Mouse (Mus musculus): ENCODE measurements at regions not wholly inside any gene's neighbourhood (a gene's known extent, or its start where the extent isn't known, plus 50 kb on each side); places are given as distances from the start of the nearest gene placed in this dataset.
A peak's percentile ranks its signal among the peaks of the same experiment; 100 is the strongest.

DNA sequence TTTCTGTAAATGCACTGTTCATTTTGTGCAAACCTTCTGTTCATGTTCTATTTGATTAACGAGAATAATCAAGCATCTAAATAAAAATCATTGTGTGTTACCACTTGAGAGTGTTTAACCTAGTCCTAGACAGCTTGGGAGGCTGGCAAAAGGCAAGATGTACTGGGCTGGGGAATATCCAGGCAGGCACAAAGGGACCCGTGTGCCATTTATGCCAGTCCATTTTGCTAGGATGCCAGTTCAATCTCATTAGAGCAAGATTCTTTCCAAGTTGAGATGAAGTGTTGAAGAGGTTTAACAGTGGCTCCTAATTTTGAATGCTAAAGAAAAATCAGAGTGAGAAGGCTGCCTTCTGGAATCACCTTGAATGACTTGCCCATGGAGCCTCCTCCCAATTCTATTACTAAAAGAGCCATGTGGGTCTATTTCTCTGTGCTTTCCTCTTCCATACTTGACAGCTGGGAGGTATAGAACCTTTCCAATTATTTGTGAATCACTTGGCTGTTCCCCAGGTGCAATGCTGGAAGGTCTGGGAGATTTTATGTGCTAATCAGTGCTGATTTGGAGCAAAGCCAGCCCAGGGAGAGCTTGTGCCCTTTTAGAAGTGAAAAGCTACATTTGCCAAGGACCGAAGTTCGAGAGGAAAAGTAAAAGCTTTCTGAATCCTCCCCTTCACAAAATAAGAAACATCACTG lies 618.9 kb upstream of the Agtr1b start:
- Histone ChIP-seq H3K9ac (replicated peaks; ENCODE audit: low read depth, low read length) (no peak overlapping the region), H3K27ac (ENCODE audit: low read depth, low read length) (peak overlapping the region; percentile 11; the same call in 1 of the 2 replicates), H3K9me3 (ENCODE audit: control insufficient read depth, low read length) (no peaks in the 10 kb centered on the region), H3K4me2 (ENCODE audit: low read depth, low read length) (peak overlapping the region; percentile 15; the same call in 1 of the 2 replicates), H3K4me3 (ENCODE audit: low read depth, low read length) (no peak overlapping the region), H3K36me3 (ENCODE audit: control insufficient read depth, insufficient read depth, low read length) (no peaks in the 10 kb centered on the region), H3K27me3 (ENCODE audit: control insufficient read depth, insufficient read depth, low read length) (no peaks in the 10 kb centered on the region), H3K4me1 (ENCODE audit: control insufficient read depth, insufficient read depth, low read length) (peaks cover 8% of the 10 kb centered on the region; the same call in 1 of the 2 replicates)
- WGBS, result 41% methylated on average over 4 of the region's 4 CpGs
- peak; percentile 79; the same call in 1 of the 2 replicates for ATAC-seq (ENCODE audit: low read depth)

DNA sequence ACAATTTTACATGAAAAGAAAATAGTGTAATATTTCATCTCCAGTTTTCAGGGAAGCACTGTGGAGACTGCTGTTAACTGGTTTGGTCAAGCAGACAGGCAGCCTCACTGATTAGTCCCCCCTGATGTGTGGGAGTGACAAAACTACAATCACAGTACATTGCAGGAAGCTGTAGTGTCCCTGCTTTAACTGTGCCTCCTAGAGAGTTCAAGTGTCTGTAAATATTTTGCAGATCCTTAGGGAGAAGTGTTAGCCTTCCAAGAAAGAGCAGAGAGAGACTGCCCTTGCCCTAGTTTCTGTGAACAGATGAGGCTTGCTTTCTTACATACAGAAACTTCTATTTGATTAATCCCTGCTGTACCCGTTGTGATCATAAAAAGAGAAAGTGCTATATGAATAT lies 617.2 kb upstream of the Agtr1b start:
- no peak overlapping the region for H3K4me2 ChIP-seq (ENCODE audit: low read depth, low read length)
- 23% methylated on average over 1 of the region's 1 CpGs for WGBS
- no peaks in the 10 kb centered on the region for H3K9me3 ChIP-seq (ENCODE audit: control insufficient read depth, low read length)
- H3K4me3 ChIP-seq (ENCODE audit: low read depth, low read length), result no peak overlapping the region
- H3K27ac ChIP-seq (ENCODE audit: low read depth, low read length), result no peak overlapping the region
- peaks cover 8% of the 10 kb centered on the region; the same call in 1 of the 2 replicates for H3K4me1 ChIP-seq (ENCODE audit: control insufficient read depth, insufficient read depth, low read length)
- H3K9ac ChIP-seq (replicated peaks; ENCODE audit: low read depth, low read length), result no peak overlapping the region
- no peaks in the 10 kb centered on the region for H3K27me3 ChIP-seq (ENCODE audit: control insufficient read depth, insufficient read depth, low read length)
- H3K36me3 ChIP-seq (ENCODE audit: control insufficient read depth, insufficient read depth, low read length), result no peaks in the 10 kb centered on the region
- ATAC-seq (ENCODE audit: low read depth), result no peak

DNA sequence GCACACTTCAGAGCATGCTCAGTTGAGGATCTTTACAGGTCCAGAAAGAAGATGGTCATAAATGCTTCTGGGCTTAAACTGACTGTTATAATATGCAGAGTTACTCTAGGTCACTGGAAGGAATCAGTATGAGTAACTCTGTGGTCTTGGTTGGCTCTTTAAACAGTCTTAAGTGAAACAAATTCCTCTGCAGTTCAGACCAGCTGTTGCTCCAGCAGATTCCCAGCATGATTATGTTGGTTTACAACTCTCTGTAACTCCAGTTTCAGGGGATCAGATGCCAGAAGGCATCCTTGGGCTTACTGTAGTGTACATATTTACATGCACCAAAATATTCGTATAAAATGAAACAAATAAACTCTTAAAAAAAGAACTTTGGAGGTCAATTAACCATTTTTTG lies 606.1 kb upstream of the Agtr1b start:
- Histone ChIP-seq H3K4me3 (ENCODE audit: low read depth, low read length) (no peak overlapping the region), H3K27me3 (ENCODE audit: control insufficient read depth, insufficient read depth, low read length) (no peaks in the 10 kb centered on the region), H3K27ac (ENCODE audit: low read depth, low read length) (no peak overlapping the region), H3K9me3 (ENCODE audit: control insufficient read depth, low read length) (no peaks in the 10 kb centered on the region), H3K36me3 (ENCODE audit: control insufficient read depth, insufficient read depth, low read length) (no peaks in the 10 kb centered on the region), H3K9ac (replicated peaks; ENCODE audit: low read depth, low read length) (no peak overlapping the region), H3K4me1 (ENCODE audit: control insufficient read depth, insufficient read depth, low read length) (no peaks in the 10 kb centered on the region), H3K4me2 (ENCODE audit: low read depth, low read length) (no peak overlapping the region)
- no peak for ATAC-seq (ENCODE audit: low read depth)
- 78% methylated on average over 1 of the region's 1 CpGs for WGBS
